Mouse (Mus musculus) E14TG2a.4 (cell line): Measurements from ENCODE around the gene Gm20509.

Experiments
- H3K27me3 ChIP-seq: 2 replicates; pipeline ENCODE4 v1.6.1; 2014; ENCODE audit warnings: low read length, control low read depth; ENCODE audit not compliant: insufficient read depth
- H3K36me3 ChIP-seq: 2 replicates; pipeline ENCODE4 v1.6.1; 2014; ENCODE audit warnings: low read length, control low read depth; ENCODE audit not compliant: insufficient read depth
- H3K4me1 ChIP-seq: replicated peaks from 2 replicates; pipeline ENCODE4 v1.6.1; 2014; ENCODE audit warnings: low read depth, low read length, control low read depth
- H3K4me3 ChIP-seq: replicated peaks from 2 replicates; pipeline ENCODE4 v1.5.1; 2014; ENCODE audit warnings: mild to moderate bottlenecking, low read length
- H3K9me3 ChIP-seq: 2 replicates; pipeline ENCODE4 v1.6.1; 2014; ENCODE audit warnings: low read length, control low read depth
- CTCF ChIP-seq: conservative IDR thresholded peaks from 2 replicates; pipeline ENCODE4 v1.5.1; 2014; ENCODE audit warnings: low read length
- NANOG ChIP-seq: IDR thresholded peaks from 2 replicates; pipeline ENCODE4 v1.6.1; 2014; ENCODE audit warnings: borderline replicate concordance, low read length, mixed read lengths
- POU5F1 ChIP-seq: IDR thresholded peaks from 2 replicates; pipeline ENCODE4 v1.6.1; 2014; ENCODE audit warnings: low read length, borderline replicate concordance

The Gm20509 gene

GRCm38 (mm10) chr9:73102181-73102580 lies at the start of gene Gm20509:
TSS of gene Gm20509 (plus strand) at chr9:73102470.
- Histone ChIP-seq H3K36me3 (peaks cover 15% of the 10 kb centered on the region), H3K9me3 (no peaks in the 10 kb centered on the region), H3K4me3 (peak within 1 kb of the TSS; percentile 81), H3K27me3 (peaks cover 28% of the 10 kb centered on the region), H3K4me1 (peaks cover 86% of the 10 kb centered on the region)
- no peak for TF ChIP-seq POU5F1
- no peak for TF ChIP-seq CTCF
- no peak for TF ChIP-seq NANOG

GRCm38 (mm10) chr9:73055441-73055911 lies 46.8 kb upstream of the Gm20509 start:
- H3K36me3 ChIP-seq = no peaks in the 10 kb centered on the region
- 0 out of 2 replicates have a peak overlapping the region, but pooled peaks have one; percentile 5 for H3K4me3 ChIP-seq
- H3K27me3 ChIP-seq = no peaks in the 10 kb centered on the region
- H3K4me1 ChIP-seq = peaks cover 67% of the 10 kb centered on the region
- TF ChIP-seq POU5F1 = no peak
- no peaks in the 10 kb centered on the region for H3K9me3 ChIP-seq

GRCm38 (mm10) chr9:73059224-73059623 lies 43.0 kb upstream of the Gm20509 start:
- TF ChIP-seq POU5F1 = no peak
- TF ChIP-seq CTCF = no peak
- no peak for TF ChIP-seq NANOG
- Histone ChIP-seq H3K9me3 (no peaks in the 10 kb centered on the region), H3K4me1 (peaks cover 70% of the 10 kb centered on the region), H3K4me3 (no peak overlapping the region), H3K36me3 (no peaks in the 10 kb centered on the region), H3K27me3 (no peaks in the 10 kb centered on the region)

GRCm38 (mm10) chr9:73063621-73064290 lies 38.5 kb upstream of the Gm20509 start:
- peak overlapping the region; percentile 55 for H3K4me3 ChIP-seq
- H3K4me1 ChIP-seq = peaks cover 63% of the 10 kb centered on the region
- TF ChIP-seq CTCF (no peak), POU5F1 (no peak), NANOG (no peak)
- H3K9me3 ChIP-seq = peaks cover 3% of the 10 kb centered on the region; the same call in 1 of the 2 replicates
- H3K36me3 ChIP-seq = no peaks in the 10 kb centered on the region
- H3K27me3 ChIP-seq = no peaks in the 10 kb centered on the region

- Histone ChIP-seq H3K36me3 (no peaks in the 10 kb centered on the region), H3K27me3 (no peaks in the 10 kb centered on the region), H3K4me3 (peak overlapping the region; percentile 21), H3K4me1 (peaks cover 69% of the 10 kb centered on the region), H3K9me3 (peaks cover 6% of the 10 kb centered on the region; the same call in 1 of the 2 replicates)
- no peak for TF ChIP-seq NANOG
Observed at GRCm38 (mm10) chr9:73067086-73067485, 35.2 kb upstream of the Gm20509 start.

- peak overlapping the region; percentile 21 for H3K4me3 ChIP-seq
- TF ChIP-seq NANOG = no peak
- no peaks in the 10 kb centered on the region for H3K36me3 ChIP-seq
- H3K27me3 ChIP-seq = no peaks in the 10 kb centered on the region
- peaks cover 76% of the 10 kb centered on the region for H3K4me1 ChIP-seq
- H3K9me3 ChIP-seq = peaks cover 6% of the 10 kb centered on the region; the same call in 1 of the 2 replicates
Observed at GRCm38 (mm10) chr9:73068230-73068679, 34.0 kb upstream of the Gm20509 start.

GRCm38 (mm10) chr9:73068688-73069087 lies 33.6 kb upstream of the Gm20509 start:
- Histone ChIP-seq H3K9me3 (peaks cover 6% of the 10 kb centered on the region; the same call in 1 of the 2 replicates), H3K27me3 (no peaks in the 10 kb centered on the region), H3K4me1 (peaks cover 72% of the 10 kb centered on the region), H3K36me3 (no peaks in the 10 kb centered on the region), H3K4me3 (no peak overlapping the region; the same call in 1 of the 2 replicates)
- no peak for TF ChIP-seq POU5F1
- TF ChIP-seq NANOG = no peak
- no peak for TF ChIP-seq CTCF

- 0 out of 2 replicates have a peak, but pooled peaks cover 3% of the 10 kb centered on the region for H3K9me3 ChIP-seq
- peak; percentile 77 for TF ChIP-seq CTCF
- TF ChIP-seq NANOG = peak; percentile 80
- no peak; the same call in 1 of the 2 replicates for TF ChIP-seq POU5F1
- H3K27me3 ChIP-seq = no peaks in the 10 kb centered on the region
- peaks cover 80% of the 10 kb centered on the region for H3K4me1 ChIP-seq
- H3K4me3 ChIP-seq = no peak overlapping the region; the same call in 1 of the 2 replicates
- H3K36me3 ChIP-seq = no peaks in the 10 kb centered on the region
Observed at GRCm38 (mm10) chr9:73070971-73071659, 31.2 kb upstream of the Gm20509 start.
